Mouse (Mus musculus) adrenal gland, postnatal 25 days (tissue): ENCODE measurements around the gene Dusp9. TPM values are rescaled to one million over a fixed set of nuclear protein-coding genes. Genes with fewer than 3 reads are reported as not detected.

Source experiments
- DNase-seq: peaks from one replicate; pipeline ENCODE4 v3.0.0; 2021; ENCODE audit warnings: mixed read lengths
- total RNA-seq: library from RNA; stranded (reverse); gene quantifications from 2 replicates; pipeline ENCODE4 v1.2.3, GENCODE M21; 2021

Gene Dusp9
- total RNA-seq, 1 experiment from 2014 or later, result 0.88 TPM

- peak; percentile 61 for DNase-seq
Measured at GRCm38 (mm10) chrX:73672031-73672431, 32.8 kb downstream of the Dusp9 start.

GRCm38 (mm10) chrX:73672879-73673618 lies 33.8 kb downstream of the Dusp9 start, which contains the start of gene Slc6a8:
TSS of gene Slc6a8 (plus strand) at chrX:73673150.
- DNase-seq, result peak; percentile 83

GRCm38 (mm10) chrX:73673619-73673967 lies 34.4 kb downstream of the Dusp9 start:
- DNase-seq, result no peak

- no peak for DNase-seq
Measured at GRCm38 (mm10) chrX:73673968-73674661, 34.9 kb downstream of the Dusp9 start.

GRCm38 (mm10) chrX:73675231-73675630 lies 36.0 kb downstream of the Dusp9 start:
- peak; percentile 42 for DNase-seq

- DNase-seq, result no peak
Measured at GRCm38 (mm10) chrX:73676668-73677067, 37.4 kb downstream of the Dusp9 start.

- DNase-seq, result no peak
Measured at GRCm38 (mm10) chrX:73684156-73684555, 44.9 kb downstream of the Dusp9 start.

- DNase-seq, result no peak
Measured at GRCm38 (mm10) chrX:73684978-73685377, 45.8 kb downstream of the Dusp9 start.

GRCm38 (mm10) chrX:73685629-73686028 lies 46.4 kb downstream of the Dusp9 start:
- peak; percentile 43 for DNase-seq

GRCm38 (mm10) chrX:73690917-73691629 lies 51.9 kb downstream of the Dusp9 start:
- peak; percentile 54 for DNase-seq

Other genes starting within 250 kb of the Dusp9 start
- not detected in 2 replicates for gene Gm18336, start 240.7 kb upstream of the Dusp9 start, total RNA-seq
- gene Zfp92, start 228.3 kb upstream of the Dusp9 start, total RNA-seq, result 0.19 and 0.24 TPM in 2 replicates
- not detected in 2 replicates for gene Trex2, start 204.1 kb upstream of the Dusp9 start, total RNA-seq
- gene Haus7, start 180.4 kb upstream of the Dusp9 start, total RNA-seq, result 27.7 and 31.8 TPM in 2 replicates
- 185 and 205 TPM in 2 replicates for gene Bgn, start 155.8 kb upstream of the Dusp9 start, total RNA-seq
- 38.1 and 43.3 TPM in 2 replicates for gene Atp2b3, start 136.3 kb upstream of the Dusp9 start, total RNA-seq
- 9.4 TPM in 2 replicates for gene Pnck, start 20.7 kb downstream of the Dusp9 start, total RNA-seq
- 64.2 and 70.4 TPM in 2 replicates for gene Slc6a8, start 33.7 kb downstream of the Dusp9 start, total RNA-seq
- 250 and 262 TPM in 2 replicates for gene Bcap31, start 76.8 kb downstream of the Dusp9 start, total RNA-seq
- 29.7 and 37.0 TPM in 2 replicates for gene Abcd1, start 77.2 kb downstream of the Dusp9 start, total RNA-seq
- 0.52 and 0.57 TPM in 2 replicates for gene Plxnb3, start 117.7 kb downstream of the Dusp9 start, total RNA-seq
- 0.43 and 0.52 TPM in 2 replicates for gene Srpk3, start 135.0 kb downstream of the Dusp9 start, total RNA-seq
- gene Idh3g, start 147.5 kb downstream of the Dusp9 start, total RNA-seq, result 378 and 448 TPM in 2 replicates
- 145 and 162 TPM in 2 replicates for gene Ssr4, start 147.6 kb downstream of the Dusp9 start, total RNA-seq
- 3.1 and 4.6 TPM in 2 replicates for gene Pdzd4, start 185.6 kb downstream of the Dusp9 start, total RNA-seq